Mouse (Mus musculus) CH12.LX (cell line): Measurements from ENCODE around the gene Plekhm1.

ENCODE experiments used
- ELF1 ChIP-seq: IDR thresholded peaks from 2 replicates; pipeline ENCODE4 v1.6.1; 2014; ENCODE audit warnings: low read depth, mild to moderate bottlenecking, inconsistent platforms, low read length, improper control_type of control experiment
- EP300 ChIP-seq: IDR thresholded peaks from 2 replicates; pipeline ENCODE4 v1.6.1; 2011; ENCODE audit warnings: low read length, improper control_type of control experiment
- GABPA ChIP-seq: IDR thresholded peaks from 2 replicates; pipeline ENCODE4 v1.6.1; 2012; ENCODE audit warnings: low read depth, low read length, improper control_type of control experiment, inconsistent platforms; ENCODE audit not compliant: insufficient replicate concordance
- MAFK ChIP-seq: IDR thresholded peaks from 2 replicates; pipeline ENCODE4 v1.6.1; 2011; ENCODE audit warnings: low read length, improper control_type of control experiment; ENCODE audit not compliant: insufficient replicate concordance
- POLR2A ChIP-seq: IDR thresholded peaks from 2 replicates; pipeline ENCODE4 v1.6.1; 2011; ENCODE audit warnings: low read depth, mild to moderate bottlenecking, improper control_type of control experiment, low read length
- POLR2AphosphoS2 ChIP-seq: IDR thresholded peaks from 2 replicates; pipeline ENCODE4 v1.6.1; 2011; ENCODE audit warnings: low read depth, low read length, improper control_type of control experiment
- USF1 ChIP-seq: IDR thresholded peaks from 2 replicates; pipeline ENCODE4 v1.6.1; 2014; ENCODE audit warnings: low read depth, mild to moderate bottlenecking, inconsistent platforms, low read length, improper control_type of control experiment
- ZNF384 ChIP-seq: IDR thresholded peaks from 2 replicates; pipeline ENCODE4 v1.6.1; 2012; ENCODE audit warnings: low read depth, low read length, improper control_type of control experiment, inconsistent platforms

GRCm38 (mm10) chr11:103419226-103419625 lies 6.7 kb upstream of the Plekhm1 start:
- TF ChIP-seq GABPA (no peak), ELF1 (no peak), POLR2AphosphoS2 (no peak), POLR2A (no peak), MAFK (no peak), EP300 (no peak), ZNF384 (no peak), USF1 (no peak)
